Mouse (Mus musculus): Measurements from ENCODE around the gene Cars2. TPM values are rescaled to one million over a fixed set of nuclear protein-coding genes. Genes with fewer than 3 reads are reported as not detected.

Cars2 gene
- polyA plus RNA-seq, 1 experiment from 2014 or later, result 25.9 TPM

DNA sequence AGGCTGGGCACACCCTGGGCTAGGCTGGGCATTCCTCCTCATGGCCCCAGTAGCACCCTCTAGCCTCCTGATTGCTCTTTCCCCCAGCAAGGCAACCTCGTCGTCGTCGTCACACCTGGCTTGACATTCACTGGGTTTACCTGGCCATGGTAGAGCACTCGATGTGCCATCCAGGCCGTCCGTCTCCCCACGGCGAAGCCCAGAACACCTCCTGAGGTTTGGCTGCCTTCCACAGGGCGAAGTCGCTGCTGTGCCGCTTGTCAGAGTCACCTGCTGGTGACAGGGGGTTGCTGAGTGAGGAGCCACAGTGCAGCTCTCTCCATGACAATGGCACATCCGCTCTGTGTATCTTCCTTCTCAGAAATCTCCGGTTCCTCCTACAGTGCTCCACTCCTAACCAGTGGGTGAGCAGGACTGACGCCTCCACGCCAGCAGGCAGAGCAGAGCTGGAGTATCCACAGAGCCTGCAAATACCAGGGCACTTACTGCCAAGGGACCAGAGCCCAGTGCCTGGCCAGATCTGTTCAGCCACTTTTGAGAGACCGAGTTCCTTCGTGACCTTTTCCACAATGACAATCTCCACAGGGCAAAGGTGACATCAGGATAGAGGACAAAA, 20.3 kb downstream of the Cars2 start:
- no peaks in the 10 kb centered on the region for H3K9me3 ChIP-seq
- no peak for ATAC-seq (ENCODE audit: insufficient number of reproducible peaks, low FRiP score, low TSS enrichment, low read depth)
- 88% methylated on average over 18 of the region's 18 CpGs for WGBS
- H3K27me3 ChIP-seq, result no peaks in the 10 kb centered on the region
- no peaks in the 10 kb centered on the region for H3K4me1 ChIP-seq
- H3K4me3 ChIP-seq, result no peak overlapping the region
- H3K4me2 ChIP-seq, result no peak overlapping the region
- H3K36me3 ChIP-seq, result peaks cover 57% of the 10 kb centered on the region
- no peak overlapping the region for H3K9ac ChIP-seq
- H3K27ac ChIP-seq, result no peak overlapping the region

DNA sequence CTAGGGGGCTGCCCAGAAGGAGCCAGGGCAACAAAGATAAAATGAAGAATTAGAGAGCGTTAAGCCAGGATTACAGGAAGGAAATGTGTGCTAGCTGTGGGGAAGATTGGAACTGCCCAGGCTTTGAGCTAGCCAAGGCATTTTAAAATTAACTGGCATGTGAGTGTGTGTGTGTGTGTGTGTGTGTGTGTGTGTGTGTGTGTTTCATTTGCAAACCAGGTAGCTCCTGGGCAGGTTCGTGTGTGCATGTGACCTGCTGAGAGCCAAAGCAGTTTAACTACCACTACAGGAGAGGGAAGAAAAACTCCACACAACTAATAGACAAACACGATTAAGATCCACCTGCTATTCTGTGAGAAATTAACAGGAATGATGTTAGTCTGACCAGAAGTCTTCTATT, 27.3 kb downstream of the Cars2 start:
- H3K9ac ChIP-seq, result no peak overlapping the region
- peaks cover 53% of the 10 kb centered on the region for H3K36me3 ChIP-seq
- no peaks in the 10 kb centered on the region for H3K9me3 ChIP-seq
- 84% methylated on average over 3 of the region's 3 CpGs for WGBS
- no peak overlapping the region for H3K4me3 ChIP-seq
- ATAC-seq (ENCODE audit: insufficient number of reproducible peaks, low FRiP score, low TSS enrichment, low read depth), result no peak
- no peak overlapping the region for H3K4me2 ChIP-seq
- H3K27ac ChIP-seq, result no peak overlapping the region
- H3K4me1 ChIP-seq, result no peaks in the 10 kb centered on the region
- no peaks in the 10 kb centered on the region for H3K27me3 ChIP-seq

DNA sequence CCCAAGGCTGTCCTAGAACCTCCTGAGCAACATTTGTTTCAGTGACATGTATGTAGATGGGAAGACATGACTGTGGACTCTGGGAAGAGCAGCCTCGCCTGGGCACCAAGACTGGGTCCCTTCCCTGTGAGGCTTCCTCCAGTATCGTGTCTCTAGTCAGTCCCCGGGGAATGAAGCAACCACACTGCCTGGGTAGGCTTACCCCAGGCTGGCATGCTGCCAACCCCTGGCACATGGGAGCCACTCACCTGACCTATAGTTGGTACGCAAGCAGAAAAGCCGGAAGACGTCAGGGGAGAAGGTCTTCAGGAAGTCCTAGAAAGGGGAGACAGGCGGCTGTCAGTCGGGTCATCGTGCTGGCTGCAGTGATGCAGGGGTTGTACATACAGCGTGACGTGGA, 31.9 kb downstream of the Cars2 start:
- Histone ChIP-seq H3K36me3 (peaks cover 80% of the 10 kb centered on the region), H3K27me3 (no peaks in the 10 kb centered on the region), H3K4me2 (no peak overlapping the region), H3K4me3 (no peak overlapping the region), H3K9me3 (no peaks in the 10 kb centered on the region), H3K27ac (no peak overlapping the region), H3K9ac (no peak overlapping the region), H3K4me1 (no peaks in the 10 kb centered on the region)
- 86% methylated on average over 11 of the region's 11 CpGs for WGBS
- ATAC-seq (ENCODE audit: insufficient number of reproducible peaks, low FRiP score, low TSS enrichment, low read depth), result no peak

DNA sequence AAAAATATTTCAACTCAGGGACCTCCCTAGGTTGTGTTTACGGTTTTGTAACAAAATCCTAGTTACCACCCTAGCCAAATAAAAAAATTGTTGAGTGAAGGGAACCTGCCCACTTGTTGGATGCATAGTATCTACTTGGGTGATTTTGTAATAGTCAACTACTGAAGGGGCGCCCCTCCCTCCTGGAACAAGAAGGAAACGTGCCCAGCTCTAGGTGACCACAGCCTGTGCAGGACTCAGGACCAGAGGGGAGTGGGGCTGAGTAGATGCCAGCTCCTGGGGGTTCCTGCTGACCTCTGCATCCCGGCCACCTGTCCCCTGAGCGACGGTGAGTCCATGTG, 32.6 kb downstream of the Cars2 start:
- Histone ChIP-seq H3K9me3 (no peaks in the 10 kb centered on the region), H3K27me3 (no peaks in the 10 kb centered on the region), H3K27ac (no peak overlapping the region), H3K36me3 (peaks cover 86% of the 10 kb centered on the region), H3K4me1 (no peaks in the 10 kb centered on the region), H3K9ac (no peak overlapping the region), H3K4me2 (no peak overlapping the region), H3K4me3 (no peak overlapping the region)
- ATAC-seq (ENCODE audit: insufficient number of reproducible peaks, low FRiP score, low TSS enrichment, low read depth), result no peak
- 85% methylated on average over 6 of the region's 6 CpGs for WGBS

DNA sequence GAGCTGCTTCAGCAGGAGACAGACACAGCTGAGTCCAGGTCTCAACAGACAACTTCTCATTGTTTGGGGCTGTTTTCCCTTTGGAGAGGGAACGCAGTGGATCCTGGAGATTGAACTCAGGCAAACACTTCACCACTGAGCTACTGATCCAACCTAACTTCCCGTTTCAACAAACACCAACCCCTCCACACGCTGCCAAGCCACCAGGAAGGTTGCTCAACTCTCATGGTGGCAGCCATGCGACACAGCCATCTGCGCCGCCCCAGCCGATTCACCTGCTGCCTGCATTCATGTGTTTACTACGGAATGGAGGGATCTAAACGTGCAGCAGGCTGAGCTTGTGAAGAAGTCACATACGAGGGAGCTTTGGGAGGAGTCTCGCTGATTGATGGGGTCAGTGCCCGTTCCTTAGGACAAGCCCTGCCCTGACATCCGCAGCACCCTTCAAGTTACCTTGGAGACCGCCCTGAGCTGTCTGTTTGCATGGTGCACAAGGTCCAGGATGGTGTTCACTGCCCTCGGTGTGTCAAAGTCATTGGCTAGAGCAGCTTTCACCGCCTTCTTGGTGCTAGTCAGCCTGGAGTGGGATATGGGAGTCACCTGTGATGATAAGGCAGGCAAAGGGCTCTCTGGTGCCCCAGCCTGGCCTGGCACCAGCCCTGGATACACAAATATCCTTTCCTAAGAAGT, 33.1 kb downstream of the Cars2 start:
- no peak overlapping the region for H3K9ac ChIP-seq
- 86% methylated on average over 16 of the region's 16 CpGs for WGBS
- H3K4me1 ChIP-seq, result no peaks in the 10 kb centered on the region
- peaks cover 91% of the 10 kb centered on the region for H3K36me3 ChIP-seq
- H3K27me3 ChIP-seq, result no peaks in the 10 kb centered on the region
- H3K4me3 ChIP-seq, result no peak overlapping the region
- no peaks in the 10 kb centered on the region for H3K9me3 ChIP-seq
- no peak overlapping the region for H3K4me2 ChIP-seq
- ATAC-seq (ENCODE audit: insufficient number of reproducible peaks, low FRiP score, low TSS enrichment, low read depth), result no peak
- H3K27ac ChIP-seq, result no peak overlapping the region

DNA sequence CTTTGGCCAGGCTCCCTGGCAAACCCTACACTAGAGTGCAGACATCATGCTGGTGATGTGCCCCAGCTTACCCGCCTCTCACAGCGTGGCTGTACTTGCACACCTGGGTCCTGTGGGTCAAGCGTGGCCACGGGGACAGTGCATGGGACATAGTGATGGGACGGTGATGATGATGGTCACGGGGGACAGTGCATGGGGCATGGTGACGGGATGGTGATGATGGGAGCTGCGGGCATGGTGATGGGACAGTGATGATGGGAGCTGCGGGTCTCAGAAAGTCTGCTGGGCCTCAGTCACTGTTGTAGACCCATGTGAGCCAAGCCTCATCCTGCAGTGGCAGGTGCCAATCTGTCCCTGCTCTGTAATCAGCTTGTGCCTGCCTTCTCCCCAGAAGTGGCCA, 34.3 kb downstream of the Cars2 start:
- Histone ChIP-seq H3K27ac (no peak overlapping the region), H3K4me1 (no peaks in the 10 kb centered on the region), H3K9me3 (no peaks in the 10 kb centered on the region), H3K4me2 (no peak overlapping the region), H3K27me3 (no peaks in the 10 kb centered on the region), H3K4me3 (no peak overlapping the region), H3K36me3 (peaks cover 92% of the 10 kb centered on the region), H3K9ac (no peak overlapping the region)
- ATAC-seq (ENCODE audit: insufficient number of reproducible peaks, low FRiP score, low TSS enrichment, low read depth), result no peak
- WGBS, result 91% methylated on average over 9 of the region's 9 CpGs

DNA sequence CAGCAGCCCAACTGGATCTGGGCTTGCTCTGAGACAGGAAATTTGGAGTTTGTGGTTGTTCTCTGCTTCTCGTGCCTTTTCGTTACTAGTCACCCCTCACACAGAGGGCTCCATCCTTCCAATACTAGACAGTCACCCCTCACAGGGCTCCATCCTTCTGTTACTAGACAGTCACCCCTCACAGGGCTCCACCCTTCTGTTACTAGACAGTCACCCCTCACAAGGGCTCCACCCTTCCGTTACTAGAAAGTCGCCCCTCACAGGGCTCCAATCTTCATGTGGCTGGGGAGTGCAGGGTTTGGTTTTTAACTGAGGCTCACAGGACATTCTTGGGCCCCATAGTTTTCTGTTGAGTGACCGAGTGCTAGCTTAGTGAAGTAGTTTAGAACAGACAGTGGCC, 37.3 kb downstream of the Cars2 start:
- ATAC-seq (ENCODE audit: insufficient number of reproducible peaks, low FRiP score, low TSS enrichment, low read depth), result no peak

DNA sequence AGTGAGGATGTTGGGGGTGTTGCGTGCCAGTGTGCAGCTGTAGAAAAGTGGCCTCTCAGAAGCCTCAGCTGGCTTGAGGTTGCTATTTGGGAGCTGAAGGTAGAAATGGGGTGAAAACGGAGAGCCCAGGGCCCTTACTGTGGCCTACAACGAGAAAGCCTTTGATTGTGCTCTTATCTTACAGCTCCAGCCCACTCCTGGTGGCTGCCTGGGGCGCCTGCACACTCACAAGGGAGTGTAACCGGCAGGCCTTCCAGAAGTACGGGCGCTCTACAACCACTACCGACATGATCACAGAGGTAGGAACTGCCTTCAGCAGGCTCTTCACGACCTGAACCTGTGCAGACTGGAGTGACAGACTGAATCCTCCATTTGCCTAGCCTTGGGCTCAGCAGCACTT, 37.9 kb downstream of the Cars2 start:
- H3K4me2 ChIP-seq, result no peak overlapping the region
- H3K27ac ChIP-seq, result no peak overlapping the region
- no peak overlapping the region for H3K4me3 ChIP-seq
- H3K9ac ChIP-seq, result no peak overlapping the region
- no peaks in the 10 kb centered on the region for H3K27me3 ChIP-seq
- no peaks in the 10 kb centered on the region for H3K9me3 ChIP-seq
- ATAC-seq (ENCODE audit: insufficient number of reproducible peaks, low FRiP score, low TSS enrichment, low read depth), result no peak
- WGBS, result 85% methylated on average over 9 of the region's 9 CpGs
- H3K36me3 ChIP-seq, result peaks cover 98% of the 10 kb centered on the region
- no peaks in the 10 kb centered on the region for H3K4me1 ChIP-seq

More for the DNA sequence above, 37.3 kb downstream of the Cars2 start:
- Histone ChIP-seq H3K27me3 (no peaks in the 10 kb centered on the region), H3K36me3 (peaks cover 99% of the 10 kb centered on the region), H3K9ac (no peak overlapping the region), H3K27ac (no peak overlapping the region), H3K9me3 (no peaks in the 10 kb centered on the region), H3K4me3 (no peak overlapping the region), H3K4me2 (no peak overlapping the region), H3K4me1 (no peaks in the 10 kb centered on the region)
- 91% methylated on average over 5 of the region's 5 CpGs for WGBS

DNA sequence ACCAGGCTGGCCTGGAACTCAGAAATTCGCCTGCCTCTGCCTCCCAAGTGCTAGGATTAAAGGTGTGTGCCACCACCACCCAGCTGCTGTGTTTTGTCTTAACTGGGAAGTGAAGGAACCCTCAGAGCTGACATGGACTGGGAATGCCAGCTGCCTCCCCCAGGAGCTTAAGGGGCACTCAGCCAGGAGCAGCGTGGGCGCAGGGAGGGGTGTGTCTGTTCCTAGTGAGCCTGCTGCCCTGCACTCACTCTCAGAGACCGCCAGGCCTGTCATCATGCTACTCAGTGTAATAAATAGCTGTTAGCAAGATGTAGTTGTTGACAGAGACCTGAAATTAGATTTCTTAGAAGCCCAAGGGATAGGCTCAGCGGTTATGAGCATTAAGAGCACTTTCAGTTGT, 39.6 kb downstream of the Cars2 start:
- Histone ChIP-seq H3K4me3 (no peak overlapping the region), H3K27ac (no peak overlapping the region), H3K4me1 (no peaks in the 10 kb centered on the region), H3K36me3 (peaks cover 98% of the 10 kb centered on the region), H3K27me3 (no peaks in the 10 kb centered on the region), H3K4me2 (no peak overlapping the region), H3K9ac (no peak overlapping the region), H3K9me3 (no peaks in the 10 kb centered on the region)
- WGBS, result 89% methylated on average over 5 of the region's 5 CpGs
- no peak for ATAC-seq (ENCODE audit: insufficient number of reproducible peaks, low FRiP score, low TSS enrichment, low read depth)

DNA sequence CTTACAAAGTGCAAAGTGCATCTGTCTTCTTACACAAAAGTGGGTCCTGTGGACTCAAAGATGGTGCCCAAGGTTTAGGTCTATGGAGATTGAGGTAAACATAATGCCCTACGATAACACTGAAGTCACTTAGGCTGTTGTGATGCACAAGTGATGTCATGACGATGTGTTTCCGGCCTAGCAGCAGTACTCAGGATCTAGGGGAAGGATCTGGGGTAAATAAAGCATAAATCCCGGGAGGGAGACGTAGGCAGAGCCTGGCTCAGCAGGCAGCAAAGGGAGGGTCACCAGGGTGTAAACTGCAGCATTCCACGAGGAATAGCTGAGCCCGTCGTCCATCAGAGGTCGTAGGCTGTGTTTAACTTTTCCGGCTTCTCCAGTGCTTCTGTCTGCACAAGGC, 41.7 kb downstream of the Cars2 start:
- H3K4me2 ChIP-seq, result no peak overlapping the region
- H3K4me1 ChIP-seq, result no peaks in the 10 kb centered on the region
- WGBS, result 81% methylated on average over 10 of the region's 10 CpGs
- no peaks in the 10 kb centered on the region for H3K27me3 ChIP-seq
- no peak for ATAC-seq (ENCODE audit: insufficient number of reproducible peaks, low FRiP score, low TSS enrichment, low read depth)
- no peak overlapping the region for H3K9ac ChIP-seq
- no peaks in the 10 kb centered on the region for H3K9me3 ChIP-seq
- no peak overlapping the region for H3K4me3 ChIP-seq
- H3K36me3 ChIP-seq, result peaks cover 98% of the 10 kb centered on the region
- H3K27ac ChIP-seq, result no peak overlapping the region

DNA sequence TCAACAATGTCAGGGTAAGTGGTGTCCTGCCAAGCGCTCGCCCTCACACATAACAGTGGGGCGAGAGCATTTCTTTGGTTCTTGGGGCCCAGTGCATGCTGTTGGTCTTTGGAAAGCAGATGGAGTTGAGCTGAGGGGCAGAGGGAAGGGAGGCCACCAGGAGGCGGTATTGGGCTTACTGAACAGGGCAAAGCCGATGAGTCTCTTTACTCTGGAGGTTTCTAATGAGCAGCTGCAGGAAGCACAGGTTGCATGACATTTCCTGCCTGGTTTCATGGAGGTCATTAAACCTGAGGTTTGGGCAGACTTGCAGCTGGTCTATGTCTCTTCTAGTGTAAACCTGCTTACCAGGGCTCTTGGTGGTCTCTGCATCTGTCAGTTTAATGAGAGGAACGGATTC, 43.8 kb downstream of the Cars2 start:
- Histone ChIP-seq H3K36me3 (peaks cover 94% of the 10 kb centered on the region), H3K4me2 (no peak overlapping the region), H3K9me3 (no peaks in the 10 kb centered on the region), H3K27me3 (no peaks in the 10 kb centered on the region), H3K4me3 (no peak overlapping the region), H3K4me1 (no peaks in the 10 kb centered on the region), H3K27ac (no peak overlapping the region), H3K9ac (no peak overlapping the region)
- 59% methylated on average over 6 of the region's 6 CpGs for WGBS
- no peak for ATAC-seq (ENCODE audit: insufficient number of reproducible peaks, low FRiP score, low TSS enrichment, low read depth)

DNA sequence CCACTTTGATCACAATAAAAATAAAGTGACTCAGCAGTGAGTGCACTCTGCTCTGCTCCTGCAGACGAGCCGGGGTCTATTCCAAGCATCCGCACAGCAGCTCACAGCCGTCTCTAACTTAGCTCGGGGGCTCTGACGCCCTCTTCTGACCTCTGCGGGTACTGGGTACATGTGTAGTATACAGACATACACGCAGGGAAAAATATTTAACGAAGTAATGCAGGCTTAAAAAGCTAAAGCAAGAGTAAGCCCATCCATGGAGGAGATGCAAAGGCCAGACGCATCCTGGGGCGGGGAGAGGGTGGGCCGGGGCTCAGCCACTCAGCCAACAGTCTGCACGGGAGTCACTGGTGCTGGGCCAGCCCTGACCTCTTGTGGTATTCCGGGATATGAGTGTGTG, 44.5 kb downstream of the Cars2 start:
- 84% methylated on average over 14 of the region's 14 CpGs for WGBS
- H3K36me3 ChIP-seq, result peaks cover 86% of the 10 kb centered on the region
- no peak overlapping the region for H3K9ac ChIP-seq
- no peak overlapping the region for H3K4me3 ChIP-seq
- no peaks in the 10 kb centered on the region for H3K27me3 ChIP-seq
- no peak overlapping the region for H3K27ac ChIP-seq
- H3K4me1 ChIP-seq, result no peaks in the 10 kb centered on the region
- H3K4me2 ChIP-seq, result no peak overlapping the region
- no peaks in the 10 kb centered on the region for H3K9me3 ChIP-seq
- ATAC-seq (ENCODE audit: insufficient number of reproducible peaks, low FRiP score, low TSS enrichment, low read depth), result no peak
